Mouse (Mus musculus) midbrain, embryonic 12.5 days (tissue): ENCODE measurements at regions not wholly inside any gene's neighbourhood (a gene's known extent, or its start where the extent isn't known, plus 50 kb on each side); places are given as distances from the start of the nearest gene placed in this dataset.

Experiments
- ATAC-seq: fragments of 200-750 bp; cut with Nextera tagmentation; 2 replicates; pipeline ENCODE4 v1.8.0; 2017; ENCODE audit warnings: low read depth, moderate TSS enrichment, moderate library complexity; ENCODE audit not compliant: low FRiP score
- H3K27ac ChIP-seq: fragments of 300-500 bp; sonication (generic); replicated peaks from 2 replicates; pipeline ENCODE4 v1.5.1; 2016; ENCODE audit warnings: mild to moderate bottlenecking
- H3K27me3 ChIP-seq: fragments of 300-500 bp; sonication (generic); 2 replicates; pipeline ENCODE4 v1.6.1; 2016; ENCODE audit warnings: mild to moderate bottlenecking
- H3K36me3 ChIP-seq: fragments of 300-500 bp; sonication (generic); 2 replicates; pipeline ENCODE4 v1.6.1; 2016
- H3K4me1 ChIP-seq: fragments of 300-500 bp; sonication (generic); 2 replicates; pipeline ENCODE4 v1.6.1; 2016
- H3K4me2 ChIP-seq: fragments of 300-500 bp; sonication (generic); replicated peaks from 2 replicates; pipeline ENCODE4 v1.6.1; 2016; ENCODE audit warnings: mild to moderate bottlenecking, moderate library complexity
- H3K4me3 ChIP-seq: fragments of 300-500 bp; sonication (generic); 2 replicates; pipeline ENCODE4 v1.5.1; 2016; ENCODE audit warnings: mild to moderate bottlenecking
- H3K9ac ChIP-seq: fragments of 300-500 bp; sonication (generic); replicated peaks from 2 replicates; pipeline ENCODE4 v1.6.1; 2016; ENCODE audit warnings: mild to moderate bottlenecking, moderate library complexity
- H3K9me3 ChIP-seq: fragments of 300-500 bp; sonication (generic); 2 replicates; pipeline ENCODE4 v1.6.1; 2016; ENCODE audit warnings: mild to moderate bottlenecking
- WGBS: fragments of 180-500 bp; shearing (Covaris S2); methylation state at CpG from one replicate; pipeline ENCODE4 v1.1.7; 2016; 5-methylcytosine and 5-hydroxymethylcytosine counted together

DNA sequence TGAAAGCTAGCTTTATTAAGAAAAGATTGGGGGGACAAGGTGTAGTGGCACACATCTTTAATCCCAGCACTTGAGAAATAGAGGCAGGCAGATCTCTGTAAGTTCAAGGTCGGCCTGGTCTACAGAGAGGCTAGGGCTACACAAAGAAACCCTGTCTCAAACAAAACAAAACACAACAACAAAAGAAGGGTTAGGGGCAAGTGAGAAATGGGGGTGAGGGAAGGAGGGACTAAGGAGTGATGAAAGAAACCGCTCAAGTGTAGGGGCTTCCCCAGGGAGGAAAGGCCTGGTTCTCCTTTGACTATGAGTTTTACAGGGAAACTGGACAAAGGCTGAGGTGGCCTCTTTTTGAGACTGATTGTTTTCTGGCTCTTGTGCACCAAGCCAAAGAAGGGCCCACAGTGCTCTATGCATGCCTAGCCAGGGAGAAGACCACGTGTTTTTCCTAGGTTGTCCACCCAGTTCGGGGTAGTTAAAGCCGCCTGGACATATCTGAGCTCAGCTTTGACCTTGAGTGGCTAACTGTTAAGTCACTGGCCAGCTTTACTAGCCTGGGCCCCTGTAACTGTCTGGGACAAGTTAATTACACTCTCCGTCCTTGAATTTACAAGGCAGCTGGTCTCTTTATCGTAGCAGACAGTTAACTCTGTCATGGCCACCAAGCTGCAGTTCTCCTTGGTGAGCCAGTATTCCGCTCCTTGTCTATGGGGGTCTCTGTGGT, 90.2 kb upstream of the Armc2 start:
- Histone ChIP-seq H3K27ac (no peak overlapping the region), H3K4me2 (no peak overlapping the region), H3K36me3 (no peaks in the 10 kb centered on the region), H3K4me1 (peaks cover 7% of the 10 kb centered on the region), H3K9ac (no peak overlapping the region), H3K9me3 (no peaks in the 10 kb centered on the region), H3K4me3 (no peak overlapping the region), H3K27me3 (peaks cover 71% of the 10 kb centered on the region)
- no peak for ATAC-seq
- 54% methylated on average over 8 of the region's 8 CpGs for WGBS

DNA sequence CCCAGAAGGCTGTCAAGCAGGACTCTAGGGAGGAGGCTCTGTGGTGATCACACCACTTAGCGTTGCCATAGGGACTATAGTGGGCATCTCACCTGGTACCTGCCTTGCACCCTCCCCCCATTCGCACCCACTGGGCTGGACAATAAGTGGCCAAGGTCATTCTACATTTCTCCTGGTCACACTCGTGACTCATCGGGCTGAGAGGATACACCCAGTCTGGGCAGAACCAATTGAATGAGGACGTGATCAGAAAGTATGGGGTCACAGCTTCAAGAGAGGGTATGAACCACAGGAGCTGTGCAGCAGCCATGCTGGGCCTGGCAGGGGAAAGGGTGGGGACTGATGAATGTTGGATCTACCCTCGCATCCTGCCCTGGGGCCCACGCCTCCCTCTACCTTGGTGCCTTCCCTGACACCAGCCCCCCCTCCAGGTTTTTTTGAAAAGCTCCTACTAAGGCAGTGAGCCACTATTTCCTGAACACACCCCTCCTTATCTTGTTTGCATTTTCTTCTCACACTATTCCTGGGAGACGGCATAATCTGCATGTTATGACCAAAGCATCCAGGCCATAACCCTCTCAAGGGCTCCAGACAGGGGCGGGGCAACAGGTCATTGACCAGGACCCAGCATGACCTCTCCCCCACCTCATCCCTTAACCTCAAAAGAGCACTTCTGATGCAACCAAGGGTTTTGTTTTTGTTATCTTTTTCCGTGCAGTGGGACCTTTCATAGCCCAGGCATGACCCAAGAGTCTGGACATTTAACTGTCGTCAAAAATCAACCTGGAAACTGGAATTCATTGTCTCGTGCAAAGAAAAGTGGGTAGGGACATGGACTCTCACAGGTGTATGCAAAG, 89.4 kb upstream of the Armc2 start:
- no peak overlapping the region for H3K4me2 ChIP-seq
- no peak for ATAC-seq
- H3K9ac ChIP-seq = no peak overlapping the region
- H3K4me1 ChIP-seq = peaks cover 7% of the 10 kb centered on the region
- no peak overlapping the region for H3K4me3 ChIP-seq
- no peak overlapping the region for H3K27ac ChIP-seq
- H3K27me3 ChIP-seq = peaks cover 65% of the 10 kb centered on the region
- no peaks in the 10 kb centered on the region for H3K36me3 ChIP-seq
- WGBS = 76% methylated on average over 12 of the region's 12 CpGs
- no peaks in the 10 kb centered on the region for H3K9me3 ChIP-seq

DNA sequence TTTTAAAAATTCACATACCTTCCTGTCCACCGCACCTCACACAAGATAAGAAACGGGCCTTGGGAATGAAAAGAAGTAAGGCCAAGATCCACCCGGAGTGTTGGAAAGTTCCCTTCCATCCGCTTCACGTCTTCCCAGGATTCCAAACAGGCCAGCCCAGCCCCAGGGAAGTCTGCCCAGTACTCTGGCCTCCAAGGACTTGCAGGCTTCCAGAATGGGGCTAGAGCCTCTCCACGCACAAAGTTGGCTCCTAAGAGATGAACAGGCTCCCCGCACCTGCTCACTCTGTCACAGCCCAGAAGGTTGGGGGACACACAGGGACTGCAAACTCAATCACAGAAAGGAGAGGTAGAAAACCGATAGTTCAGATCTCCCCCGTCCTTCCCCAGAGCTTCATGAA, 88.4 kb upstream of the Armc2 start:
- ATAC-seq = no peak

DNA sequence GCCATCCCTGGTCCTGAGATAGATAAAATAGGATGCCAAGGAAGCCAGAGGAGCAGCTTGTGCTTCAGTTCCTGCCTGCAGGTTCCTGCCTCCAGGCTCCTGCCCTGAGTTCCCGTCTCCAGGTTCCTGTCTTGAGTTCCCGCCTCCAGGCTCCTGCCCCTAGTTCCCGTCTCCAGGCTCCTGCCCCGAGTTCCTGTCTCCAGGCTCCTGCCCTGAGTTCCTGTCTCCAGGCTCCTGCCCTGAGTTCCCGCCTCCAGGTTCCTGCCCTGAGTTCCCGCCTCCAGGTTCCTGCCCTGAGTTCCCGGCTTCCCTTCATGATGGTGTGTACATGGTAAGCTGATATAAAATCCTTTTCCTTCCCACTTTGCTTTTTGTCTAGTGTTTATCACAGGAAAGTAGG, 86.8 kb upstream of the Armc2 start:
- peaks cover 7% of the 10 kb centered on the region for H3K4me1 ChIP-seq
- H3K4me3 ChIP-seq = no peak overlapping the region
- ATAC-seq = no peak
- H3K4me2 ChIP-seq = no peak overlapping the region
- peaks cover 78% of the 10 kb centered on the region for H3K27me3 ChIP-seq
- WGBS = 94% methylated on average over 7 of the region's 7 CpGs
- H3K9ac ChIP-seq = no peak overlapping the region
- no peaks in the 10 kb centered on the region for H3K36me3 ChIP-seq
- no peaks in the 10 kb centered on the region for H3K9me3 ChIP-seq
- no peak overlapping the region for H3K27ac ChIP-seq

More for the DNA sequence above, 88.4 kb upstream of the Armc2 start:
- Histone ChIP-seq H3K4me1 (peaks cover 7% of the 10 kb centered on the region), H3K4me2 (no peak overlapping the region), H3K9ac (no peak overlapping the region), H3K4me3 (no peak overlapping the region), H3K27ac (no peak overlapping the region), H3K36me3 (no peaks in the 10 kb centered on the region), H3K27me3 (peaks cover 67% of the 10 kb centered on the region), H3K9me3 (no peaks in the 10 kb centered on the region)
- WGBS = 90% methylated on average over 9 of the region's 9 CpGs

DNA sequence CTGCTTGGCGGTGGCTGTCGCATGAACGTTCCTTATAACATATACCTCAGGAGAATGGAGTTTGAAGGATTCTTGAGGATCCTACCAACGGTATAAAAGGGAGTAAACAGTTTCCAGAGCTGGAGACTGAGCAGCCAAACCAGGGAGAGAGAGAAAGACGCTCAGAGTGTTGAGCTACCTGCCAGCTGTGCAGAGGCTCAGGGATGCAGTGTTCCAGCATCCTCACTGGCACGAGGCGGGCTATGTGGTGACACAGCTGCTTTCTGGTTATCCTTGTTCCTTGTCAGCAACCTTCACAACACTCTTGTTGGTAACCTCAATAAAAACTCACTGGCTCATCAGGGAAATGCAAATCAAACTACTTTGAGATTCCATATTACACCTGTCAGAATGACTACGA, 84.1 kb upstream of the Armc2 start:
- 82% methylated on average over 8 of the region's 8 CpGs for WGBS
- no peak for ATAC-seq
- H3K4me2 ChIP-seq = no peak overlapping the region
- H3K4me3 ChIP-seq = no peak overlapping the region
- H3K36me3 ChIP-seq = no peaks in the 10 kb centered on the region
- no peak overlapping the region for H3K9ac ChIP-seq
- no peaks in the 10 kb centered on the region for H3K9me3 ChIP-seq
- H3K4me1 ChIP-seq = no peaks in the 10 kb centered on the region
- H3K27me3 ChIP-seq = peaks cover 57% of the 10 kb centered on the region
- no peak overlapping the region for H3K27ac ChIP-seq

DNA sequence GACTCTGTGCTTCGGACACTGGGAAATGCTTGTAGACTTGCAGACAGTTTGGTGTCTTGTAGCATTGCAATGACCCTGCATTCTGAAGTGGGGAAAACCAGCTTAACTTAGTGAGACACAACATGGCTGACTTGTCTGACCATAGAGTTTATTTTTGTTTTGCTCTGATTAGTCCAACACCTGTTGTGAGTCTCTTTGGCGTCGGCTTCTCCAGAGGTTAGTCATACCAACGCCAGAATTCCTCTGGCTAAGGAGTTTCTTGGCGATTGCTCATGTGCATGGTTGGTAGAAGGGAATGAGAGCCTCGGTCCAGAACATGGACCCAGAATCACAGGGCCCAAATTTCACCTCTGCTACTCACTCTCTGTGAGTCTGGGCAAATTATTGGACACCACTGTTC, 82.9 kb upstream of the Armc2 start:
- Histone ChIP-seq H3K9me3 (no peaks in the 10 kb centered on the region), H3K4me3 (no peak overlapping the region), H3K9ac (no peak overlapping the region), H3K4me2 (no peak overlapping the region), H3K36me3 (no peaks in the 10 kb centered on the region), H3K27ac (no peak overlapping the region), H3K27me3 (peaks cover 45% of the 10 kb centered on the region), H3K4me1 (no peaks in the 10 kb centered on the region)
- ATAC-seq = no peak
- WGBS = 87% methylated on average over 6 of the region's 6 CpGs

DNA sequence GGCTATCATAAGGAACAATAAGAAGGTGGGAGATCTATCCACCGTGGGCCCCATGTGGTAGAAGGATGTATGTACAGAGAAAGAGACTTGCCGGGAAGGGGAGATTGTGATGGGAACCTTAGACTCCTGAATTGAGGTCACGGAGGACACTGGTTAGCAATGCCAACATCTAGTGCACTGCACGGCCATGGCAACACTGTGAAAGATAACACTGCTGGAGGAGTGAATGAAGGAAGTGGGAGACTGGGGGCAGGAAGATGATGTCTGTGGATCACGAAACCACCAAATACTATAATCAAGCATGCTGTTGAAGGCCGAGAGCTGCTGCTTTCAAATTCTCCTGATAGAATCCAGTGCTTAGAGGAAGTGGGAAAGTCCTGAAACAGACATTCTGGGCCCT, 78.7 kb upstream of the Armc2 start:
- H3K36me3 ChIP-seq = no peaks in the 10 kb centered on the region
- no peak for ATAC-seq
- 88% methylated on average over 6 of the region's 6 CpGs for WGBS

DNA sequence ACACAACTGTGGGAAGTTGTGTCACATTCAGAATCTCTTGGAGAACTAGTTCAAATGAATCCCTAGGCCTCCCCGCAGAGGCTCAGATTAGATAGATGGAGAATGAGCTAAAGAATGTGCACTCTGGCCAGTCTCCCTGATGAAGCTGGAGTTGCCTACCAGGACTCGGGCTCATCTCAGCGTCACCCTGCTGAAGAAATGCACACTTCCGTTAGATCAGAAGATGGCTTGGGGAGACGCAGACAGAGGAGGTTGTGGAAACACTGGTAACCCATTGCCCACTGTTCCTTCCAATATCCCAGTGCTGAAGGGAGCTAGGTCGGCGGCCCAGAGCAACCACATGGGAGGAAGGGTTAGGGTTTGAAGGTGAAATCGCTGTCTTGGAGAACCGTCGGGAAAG, 77.7 kb upstream of the Armc2 start:
- WGBS = 95% methylated on average over 10 of the region's 10 CpGs
- Histone ChIP-seq H3K4me1 (no peaks in the 10 kb centered on the region), H3K9ac (no peak overlapping the region), H3K36me3 (no peaks in the 10 kb centered on the region), H3K27ac (no peak overlapping the region), H3K4me2 (no peak overlapping the region), H3K4me3 (no peak overlapping the region), H3K9me3 (no peaks in the 10 kb centered on the region), H3K27me3 (peaks cover 25% of the 10 kb centered on the region)
- ATAC-seq = no peak

More for the DNA sequence above, 78.7 kb upstream of the Armc2 start:
- Histone ChIP-seq H3K4me2 (no peak overlapping the region), H3K27me3 (peaks cover 26% of the 10 kb centered on the region), H3K4me3 (no peak overlapping the region), H3K27ac (no peak overlapping the region), H3K9ac (no peak overlapping the region), H3K9me3 (no peaks in the 10 kb centered on the region), H3K4me1 (no peaks in the 10 kb centered on the region)

DNA sequence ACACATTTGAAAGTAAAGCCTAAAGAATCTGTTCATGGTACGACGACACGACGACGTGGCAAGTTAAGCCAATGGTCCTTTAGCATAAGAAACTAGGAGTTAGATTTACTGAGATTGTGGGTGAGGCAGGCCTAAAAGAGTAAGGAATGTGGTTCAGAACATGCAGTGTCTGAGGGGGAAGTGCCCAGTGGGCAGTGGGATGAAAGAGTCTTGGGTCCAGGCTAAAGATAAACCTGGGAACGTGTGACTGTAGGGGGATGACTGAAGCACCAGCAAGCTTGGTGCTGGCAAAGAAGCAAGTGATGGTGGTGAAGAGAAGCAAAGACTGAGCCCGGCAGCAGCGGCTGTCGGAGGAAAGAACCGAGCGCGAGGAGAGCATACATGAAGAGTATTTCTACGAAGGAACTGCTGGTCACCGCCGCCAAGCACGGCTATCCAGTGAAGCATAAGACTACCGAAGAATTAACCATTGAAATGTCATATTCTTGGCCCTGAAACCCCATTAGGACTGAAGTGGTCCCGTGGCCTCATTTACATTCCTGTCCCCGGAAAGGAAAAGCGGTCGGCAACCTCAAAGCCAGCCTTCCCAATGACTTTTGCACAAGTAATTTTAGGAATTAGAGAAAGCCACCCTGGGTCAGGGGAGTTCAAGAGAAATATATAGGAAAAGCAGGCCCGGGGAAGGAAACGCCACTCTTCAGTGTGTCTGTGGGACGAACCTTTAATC, 76.2 kb upstream of the Armc2 start:
- Histone ChIP-seq H3K4me1 (peaks cover 7% of the 10 kb centered on the region; the same call in 1 of the 2 replicates), H3K36me3 (no peaks in the 10 kb centered on the region), H3K27ac (no peak overlapping the region), H3K9ac (no peak overlapping the region), H3K9me3 (no peaks in the 10 kb centered on the region), H3K4me3 (no peak overlapping the region), H3K4me2 (no peak overlapping the region), H3K27me3 (peaks cover 21% of the 10 kb centered on the region)
- WGBS = 82% methylated on average over 24 of the region's 24 CpGs
- no peak for ATAC-seq

DNA sequence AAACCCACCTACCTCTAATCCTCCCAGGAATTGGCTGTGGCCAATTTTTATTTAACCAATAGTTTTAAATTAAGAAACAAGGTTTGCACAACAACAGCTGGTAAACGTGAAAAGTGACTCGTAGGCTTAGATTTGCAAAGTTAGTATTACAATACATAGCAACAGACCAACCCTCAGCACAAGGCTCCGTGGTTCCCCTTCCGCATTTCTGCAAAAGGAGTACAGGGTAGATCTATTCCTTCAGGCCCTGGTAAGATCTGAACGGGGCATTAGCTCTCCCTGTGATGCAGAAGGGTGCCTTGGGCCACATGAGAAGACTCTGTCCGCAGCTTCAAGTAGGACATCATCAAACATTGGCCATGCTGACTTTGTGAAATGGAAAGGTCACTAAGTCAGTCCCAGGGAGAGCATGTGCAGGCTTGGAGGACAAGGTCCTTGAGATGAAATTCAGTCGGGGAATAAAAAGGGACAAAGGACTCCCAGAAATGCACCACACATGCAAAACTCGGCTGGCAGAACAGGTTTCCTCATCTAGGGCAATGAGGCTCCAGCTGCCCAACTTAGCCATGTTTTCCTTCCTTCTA, 75.0 kb upstream of the Armc2 start:
- Histone ChIP-seq H3K4me2 (no peak overlapping the region), H3K9ac (no peak overlapping the region), H3K36me3 (no peaks in the 10 kb centered on the region), H3K9me3 (no peaks in the 10 kb centered on the region), H3K4me3 (no peak overlapping the region), H3K4me1 (peaks cover 16% of the 10 kb centered on the region; the same call in 1 of the 2 replicates), H3K27me3 (peaks cover 26% of the 10 kb centered on the region), H3K27ac (no peak overlapping the region)
- 88% methylated on average over 8 of the region's 8 CpGs for WGBS
- ATAC-seq = no peak

DNA sequence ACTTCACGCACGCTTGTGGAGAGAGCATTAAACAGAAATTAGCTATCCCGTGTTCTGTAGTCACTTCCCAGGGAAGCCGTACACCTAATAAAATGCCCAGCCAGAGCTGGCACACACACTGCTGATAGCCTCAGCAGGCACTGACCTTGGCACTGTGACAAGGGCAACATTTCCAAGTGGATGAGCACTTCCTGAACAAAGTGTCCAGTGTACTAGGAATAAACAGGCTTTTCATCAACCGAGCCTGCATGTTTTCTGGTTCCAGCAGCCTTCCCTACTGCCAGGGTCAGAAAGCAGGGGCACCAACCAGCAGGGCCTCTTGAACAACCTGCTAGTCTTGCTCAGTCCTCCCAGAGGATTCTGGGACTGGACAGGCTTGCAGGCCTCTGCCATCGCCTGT, 74.3 kb upstream of the Armc2 start:
- WGBS = 78% methylated on average over 6 of the region's 6 CpGs
- H3K27me3 ChIP-seq = peaks cover 33% of the 10 kb centered on the region
- no peaks in the 10 kb centered on the region for H3K36me3 ChIP-seq
- H3K4me2 ChIP-seq = no peak overlapping the region
- no peak overlapping the region for H3K4me3 ChIP-seq
- H3K9ac ChIP-seq = no peak overlapping the region
- peaks cover 16% of the 10 kb centered on the region; the same call in 1 of the 2 replicates for H3K4me1 ChIP-seq
- no peaks in the 10 kb centered on the region for H3K9me3 ChIP-seq
- no peak overlapping the region for H3K27ac ChIP-seq
- ATAC-seq = no peak
